Mouse (Mus musculus): ENCODE measurements around the gene Ctnna3.

DNA sequence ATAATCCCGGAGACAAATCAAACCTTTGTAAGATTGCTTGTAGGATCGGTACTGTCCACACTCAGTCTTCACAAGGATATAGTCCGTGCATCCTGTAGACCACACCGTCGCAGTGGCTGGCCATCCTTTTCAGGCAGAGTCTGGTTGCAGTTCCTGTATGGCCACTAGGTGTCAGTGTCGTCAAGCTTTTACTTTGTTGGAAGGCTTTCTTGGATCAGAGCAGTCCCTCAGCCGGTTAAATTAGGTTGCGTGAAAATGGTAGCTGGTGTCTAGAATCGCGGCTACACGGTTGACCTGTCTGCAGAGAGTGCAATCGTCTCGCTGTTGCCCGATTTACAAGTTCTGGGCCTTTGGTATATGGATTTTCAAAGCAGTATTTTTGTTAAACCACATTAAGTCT lies 152.7 kb downstream of the Ctnna3 start:
- TF ChIP-seq POLR2A (IDR thresholded peaks at IDR 0.05; ENCODE audit: borderline replicate concordance, control insufficient read depth, low read depth, low read length) (no peak), CTCF (IDR thresholded peaks at IDR 0.05; ENCODE audit: control insufficient read depth, insufficient read depth, low read length) (peak; percentile 68)

Measured in bone marrow, adult 2 months (tissue).